Mouse (Mus musculus) G1E (cell line): ENCODE measurements around the gene Scnm1.

Source experiments
- CTCF ChIP-seq: IDR thresholded peaks from 2 replicates; pipeline ENCODE4 v1.5.1; 2012; ENCODE audit warnings: low read depth, low read length, inconsistent platforms, mixed read lengths
- GATA1 ChIP-seq: IDR thresholded peaks from 2 replicates; pipeline ENCODE4 v1.6.1; 2012; ENCODE audit warnings: borderline replicate concordance, low read length, inconsistent platforms, mixed read lengths

- TF ChIP-seq CTCF (no peak), GATA1 (no peak)
Observed at GRCm38 (mm10) chr3:95164840-95165239, 31.0 kb upstream of the Scnm1 start.
